Mouse (Mus musculus): ENCODE measurements at regions not wholly inside any gene's neighbourhood (a gene's known extent, or its start where the extent isn't known, plus 50 kb on each side); places are given as distances from the start of the nearest gene placed in this dataset.

DNA sequence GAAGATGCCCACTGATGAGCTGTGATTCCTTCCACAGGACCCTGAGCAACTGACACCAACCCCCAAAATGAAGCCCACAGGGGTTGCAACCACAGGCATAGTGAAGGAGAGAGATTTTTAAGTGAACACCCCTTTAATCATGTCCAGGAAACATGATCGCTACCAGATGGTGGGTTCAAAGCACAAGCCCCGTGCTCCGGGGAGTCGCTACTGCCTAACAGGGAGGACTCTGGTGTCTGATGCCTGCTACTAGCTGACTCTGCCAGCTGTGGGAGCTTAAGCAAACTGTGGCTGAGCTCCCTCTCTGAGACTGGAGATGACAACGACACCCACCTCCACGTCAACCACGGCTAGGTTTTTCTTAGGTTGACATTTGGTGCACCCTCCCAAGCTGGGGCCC is 159.7 kb upstream of the Six2 start:
- H3K36me3 ChIP-seq (ENCODE audit: control insufficient read depth, insufficient read depth, low read length, poor library complexity, severe bottlenecking), result no peaks in the 10 kb centered on the region
- H3K9ac ChIP-seq (ENCODE audit: low read depth, poor library complexity, severe bottlenecking), result no peak overlapping the region
- H3K9me3 ChIP-seq (replicated peaks; ENCODE audit: control insufficient read depth, insufficient read depth, low read length, poor library complexity, severe bottlenecking), result no peaks in the 10 kb centered on the region
- no peak overlapping the region for H3K27ac ChIP-seq (ENCODE audit: insufficient read depth, low read length)
- no peak for TF ChIP-seq POLR2A (IDR thresholded peaks at IDR 0.05; ENCODE audit: insufficient read depth, low read length)
- no peak for TF ChIP-seq CTCF (IDR thresholded peaks at IDR 0.05; ENCODE audit: low read depth, low read length)
- TF ChIP-seq EP300 (IDR thresholded peaks at IDR 0.05; ENCODE audit: insufficient read depth, low read depth, low read length), result no peak
- H3K4me3 ChIP-seq (ENCODE audit: low read depth, low read length), result no peak overlapping the region
- H3K27me3 ChIP-seq (ENCODE audit: control insufficient read depth, insufficient read depth, low read length, poor library complexity, severe bottlenecking), result no peaks in the 10 kb centered on the region
- no peaks in the 10 kb centered on the region for H3K4me1 ChIP-seq (ENCODE audit: control insufficient read depth, insufficient read depth, low read length)

DNA sequence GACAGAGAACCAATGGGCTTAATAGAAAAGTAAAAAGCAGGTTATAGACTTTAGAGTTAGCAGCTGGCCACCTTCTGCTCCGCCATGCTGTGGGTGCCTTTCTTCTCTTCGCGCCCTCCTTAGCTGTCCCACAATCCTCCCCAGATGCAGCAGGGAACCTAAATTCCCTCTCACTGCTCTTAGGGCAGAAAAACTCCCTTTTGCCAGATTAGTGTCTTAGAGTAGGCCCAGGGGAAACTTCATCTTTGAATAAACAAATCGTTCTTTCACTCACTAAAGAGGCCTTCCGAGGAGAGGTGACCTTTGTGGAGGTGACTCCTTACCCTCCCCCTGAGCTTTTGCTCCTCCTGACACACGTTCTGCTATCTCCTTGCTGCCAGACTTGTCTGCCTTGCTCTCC is 157.0 kb upstream of the Six2 start:
- Histone ChIP-seq H3K9me3 (replicated peaks; ENCODE audit: control insufficient read depth, insufficient read depth, low read length, poor library complexity, severe bottlenecking) (no peaks in the 10 kb centered on the region), H3K4me3 (ENCODE audit: low read depth, low read length) (no peak overlapping the region), H3K36me3 (ENCODE audit: control insufficient read depth, insufficient read depth, low read length, poor library complexity, severe bottlenecking) (no peaks in the 10 kb centered on the region), H3K4me1 (ENCODE audit: control insufficient read depth, insufficient read depth, low read length) (no peaks in the 10 kb centered on the region), H3K27me3 (ENCODE audit: control insufficient read depth, insufficient read depth, low read length, poor library complexity, severe bottlenecking) (no peaks in the 10 kb centered on the region), H3K9ac (ENCODE audit: low read depth, poor library complexity, severe bottlenecking) (no peak overlapping the region), H3K27ac (ENCODE audit: insufficient read depth, low read length) (no peak overlapping the region)
- TF ChIP-seq EP300 (IDR thresholded peaks at IDR 0.05; ENCODE audit: insufficient read depth, low read depth, low read length) (no peak), CTCF (IDR thresholded peaks at IDR 0.05; ENCODE audit: low read depth, low read length) (no peak), POLR2A (IDR thresholded peaks at IDR 0.05; ENCODE audit: insufficient read depth, low read length) (no peak)

DNA sequence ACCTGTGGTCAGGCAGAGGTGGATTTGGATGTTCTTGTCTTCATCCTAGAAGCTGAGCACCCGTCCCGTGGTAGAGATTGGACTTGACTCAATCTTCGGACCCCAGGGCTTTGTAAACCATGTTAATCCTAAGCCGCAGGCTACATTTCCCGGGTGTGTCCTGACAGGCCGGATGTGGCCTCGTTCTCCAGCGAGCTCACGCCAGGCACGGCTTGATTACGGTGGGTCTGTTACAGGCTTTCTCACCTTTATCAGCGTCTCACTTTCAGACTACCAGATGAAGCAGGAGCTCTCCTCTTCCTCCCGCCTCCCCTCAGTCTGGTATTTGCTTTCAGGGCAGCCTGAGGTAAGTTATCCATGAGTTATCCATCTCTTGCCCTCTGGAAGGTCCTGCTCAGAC is 156.4 kb upstream of the Six2 start:
- Histone ChIP-seq H3K9me3 (replicated peaks; ENCODE audit: control insufficient read depth, insufficient read depth, low read length, poor library complexity, severe bottlenecking) (no peaks in the 10 kb centered on the region), H3K36me3 (ENCODE audit: control insufficient read depth, insufficient read depth, low read length, poor library complexity, severe bottlenecking) (no peaks in the 10 kb centered on the region), H3K4me1 (ENCODE audit: control insufficient read depth, insufficient read depth, low read length) (no peaks in the 10 kb centered on the region), H3K4me3 (ENCODE audit: low read depth, low read length) (no peak overlapping the region), H3K9ac (ENCODE audit: low read depth, poor library complexity, severe bottlenecking) (no peak overlapping the region), H3K27me3 (ENCODE audit: control insufficient read depth, insufficient read depth, low read length, poor library complexity, severe bottlenecking) (no peaks in the 10 kb centered on the region), H3K27ac (ENCODE audit: insufficient read depth, low read length) (no peak overlapping the region)
- no peak for TF ChIP-seq CTCF (IDR thresholded peaks at IDR 0.05; ENCODE audit: low read depth, low read length)

DNA sequence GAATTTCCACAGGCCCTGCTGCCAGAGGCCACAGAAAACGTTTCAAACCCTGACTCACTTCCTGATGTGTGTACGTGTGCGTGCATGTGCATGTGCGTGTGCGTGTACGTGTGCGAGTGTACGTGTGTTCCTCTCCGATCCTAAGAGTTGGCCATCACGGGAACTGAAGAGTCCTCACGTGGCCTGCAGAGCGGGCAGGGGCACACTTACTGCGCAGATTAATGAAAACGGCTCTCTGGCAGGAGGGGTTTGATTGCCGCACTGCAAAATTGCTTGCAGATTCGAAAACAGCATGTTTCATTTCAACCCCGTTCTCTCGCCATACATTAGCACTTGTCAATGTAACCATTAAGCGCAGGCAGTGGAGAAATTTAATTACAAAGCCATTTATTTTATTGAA is 135.0 kb upstream of the Six2 start:
- H3K9me3 ChIP-seq (replicated peaks; ENCODE audit: control insufficient read depth, insufficient read depth, low read length, poor library complexity, severe bottlenecking), result no peaks in the 10 kb centered on the region; the same call in 1 of the 2 replicates
- H3K36me3 ChIP-seq (ENCODE audit: control insufficient read depth, insufficient read depth, low read length, poor library complexity, severe bottlenecking), result no peaks in the 10 kb centered on the region
- H3K9ac ChIP-seq (ENCODE audit: low read depth, poor library complexity, severe bottlenecking), result no peak overlapping the region
- TF ChIP-seq CTCF (IDR thresholded peaks at IDR 0.05; ENCODE audit: low read depth, low read length) (no peak), POLR2A (IDR thresholded peaks at IDR 0.05; ENCODE audit: insufficient read depth, low read length) (no peak), EP300 (IDR thresholded peaks at IDR 0.05; ENCODE audit: insufficient read depth, low read depth, low read length) (no peak)
- peaks cover under 1% of the 10 kb centered on the region for H3K4me1 ChIP-seq (ENCODE audit: control insufficient read depth, insufficient read depth, low read length)
- no peak overlapping the region for H3K4me3 ChIP-seq (ENCODE audit: low read depth, low read length)
- no peaks in the 10 kb centered on the region for H3K27me3 ChIP-seq (ENCODE audit: control insufficient read depth, insufficient read depth, low read length, poor library complexity, severe bottlenecking)
- no peak overlapping the region for H3K27ac ChIP-seq (ENCODE audit: insufficient read depth, low read length)

GRCm38 (mm10) chr17:85821861-85822260 is 133.8 kb upstream of the Six2 start:
- TF ChIP-seq POLR2A (IDR thresholded peaks at IDR 0.05; ENCODE audit: insufficient read depth, low read length) (no peak), EP300 (IDR thresholded peaks at IDR 0.05; ENCODE audit: insufficient read depth, low read depth, low read length) (no peak), CTCF (IDR thresholded peaks at IDR 0.05; ENCODE audit: low read depth, low read length) (no peak)
- Histone ChIP-seq H3K36me3 (ENCODE audit: control insufficient read depth, insufficient read depth, low read length, poor library complexity, severe bottlenecking) (no peaks in the 10 kb centered on the region), H3K9ac (ENCODE audit: low read depth, poor library complexity, severe bottlenecking) (no peak overlapping the region), H3K27me3 (ENCODE audit: control insufficient read depth, insufficient read depth, low read length, poor library complexity, severe bottlenecking) (no peaks in the 10 kb centered on the region), H3K4me1 (ENCODE audit: control insufficient read depth, insufficient read depth, low read length) (peaks cover 4% of the 10 kb centered on the region), H3K4me3 (ENCODE audit: low read depth, low read length) (no peak overlapping the region), H3K9me3 (replicated peaks; ENCODE audit: control insufficient read depth, insufficient read depth, low read length, poor library complexity, severe bottlenecking) (no peaks in the 10 kb centered on the region; the same call in 1 of the 2 replicates), H3K27ac (ENCODE audit: insufficient read depth, low read length) (no peak overlapping the region)

DNA sequence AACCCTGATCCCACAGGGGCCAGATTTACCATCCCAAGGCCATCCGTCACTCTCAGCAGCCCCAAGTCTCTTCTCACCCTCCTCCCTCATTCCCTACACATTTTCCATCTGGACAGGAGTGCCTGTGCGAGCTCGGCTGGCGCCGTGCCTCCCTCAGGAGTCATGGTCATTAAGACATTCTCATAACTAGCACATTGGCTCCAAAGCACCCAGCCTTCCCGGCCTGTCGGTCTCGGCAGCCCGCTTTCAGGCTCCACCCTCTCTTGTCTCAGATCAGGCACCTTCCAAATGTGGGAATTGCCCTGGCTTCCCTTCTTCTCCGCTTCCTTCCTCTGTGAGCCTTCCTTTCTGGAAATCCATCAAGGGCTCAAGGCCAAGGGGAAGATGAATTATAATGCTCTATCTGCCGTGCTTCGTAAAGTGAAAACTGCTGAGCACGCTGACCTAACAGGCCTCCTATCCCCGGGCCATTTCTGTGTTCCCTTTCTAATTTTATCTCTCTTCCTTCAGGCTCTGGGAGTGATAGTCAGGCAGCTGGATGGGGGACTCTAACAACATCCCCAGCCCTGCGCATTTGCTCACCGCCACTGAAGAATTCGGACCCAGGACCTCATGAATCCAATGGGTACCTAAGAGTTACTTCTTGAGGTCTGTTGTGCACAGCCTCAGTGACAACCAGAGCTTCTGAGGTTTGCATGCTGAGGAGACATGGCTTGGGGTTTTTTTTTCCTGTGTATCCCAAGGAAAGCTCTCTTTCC is 130.2 kb upstream of the Six2 start:
- no peak overlapping the region for H3K27ac ChIP-seq (ENCODE audit: insufficient read depth, low read length)
- no peaks in the 10 kb centered on the region for H3K36me3 ChIP-seq (ENCODE audit: control insufficient read depth, insufficient read depth, low read length, poor library complexity, severe bottlenecking)
- H3K9me3 ChIP-seq (replicated peaks; ENCODE audit: control insufficient read depth, insufficient read depth, low read length, poor library complexity, severe bottlenecking), result no peaks in the 10 kb centered on the region; the same call in 1 of the 2 replicates
- TF ChIP-seq POLR2A (IDR thresholded peaks at IDR 0.05; ENCODE audit: insufficient read depth, low read length) (no peak), EP300 (IDR thresholded peaks at IDR 0.05; ENCODE audit: insufficient read depth, low read depth, low read length) (no peak), CTCF (IDR thresholded peaks at IDR 0.05; ENCODE audit: low read depth, low read length) (no peak)
- H3K9ac ChIP-seq (ENCODE audit: low read depth, poor library complexity, severe bottlenecking), result no peak overlapping the region
- H3K27me3 ChIP-seq (ENCODE audit: control insufficient read depth, insufficient read depth, low read length, poor library complexity, severe bottlenecking), result no peaks in the 10 kb centered on the region
- no peak overlapping the region for H3K4me3 ChIP-seq (ENCODE audit: low read depth, low read length)
- H3K4me1 ChIP-seq (ENCODE audit: control insufficient read depth, insufficient read depth, low read length), result peaks cover 4% of the 10 kb centered on the region
